Mouse (Mus musculus): Measurements from ENCODE around the gene Aplp1. TPM values are rescaled to one million over a fixed set of nuclear protein-coding genes. Genes with fewer than 3 reads are reported as not detected.

Gene Aplp1
- polyA plus RNA-seq, 1 experiment from 2014 or later, result 13.4 TPM

Other genes with a start within 250 kb of the Aplp1 start
- 57.6 and 66.5 TPM in 2 replicates for gene Capns1, start 246.7 kb downstream of the Aplp1 start, polyA plus RNA-seq (2016; fragmentation: Nextera tagmentation; extraction: Ambion mirVana)
- gene Polr2i, start 213.6 kb downstream of the Aplp1 start, polyA plus RNA-seq (2016; fragmentation: Nextera tagmentation; extraction: Ambion mirVana), result 170 and 175 TPM in 2 replicates
- 261 and 262 TPM in 2 replicates for gene Tbcb, start 213.3 kb downstream of the Aplp1 start, polyA plus RNA-seq (2016; fragmentation: Nextera tagmentation; extraction: Ambion mirVana)
- not detected in 2 replicates for gene Ovol3, start 209.8 kb downstream of the Aplp1 start, polyA plus RNA-seq (2016; fragmentation: Nextera tagmentation; extraction: Ambion mirVana)
- gene Thap8, start 165.4 kb downstream of the Aplp1 start, polyA plus RNA-seq (2016; fragmentation: Nextera tagmentation; extraction: Ambion mirVana), result 0.15 and 0.25 TPM in 2 replicates
- gene Wdr62, start 165.1 kb downstream of the Aplp1 start, polyA plus RNA-seq (2016; fragmentation: Nextera tagmentation; extraction: Ambion mirVana), result 15.1 and 15.5 TPM in 2 replicates
- 37.8 and 51.7 TPM in 2 replicates for gene Clip3, start 153.8 kb downstream of the Aplp1 start, polyA plus RNA-seq (2016; fragmentation: Nextera tagmentation; extraction: Ambion mirVana)
- gene Alkbh6, start 136.8 kb downstream of the Aplp1 start, polyA plus RNA-seq (2016; fragmentation: Nextera tagmentation; extraction: Ambion mirVana), result 93.3 and 107 TPM in 2 replicates
- 52.9 and 92.3 TPM in 2 replicates for gene Syne4, start 130.7 kb downstream of the Aplp1 start, polyA plus RNA-seq (2016; fragmentation: Nextera tagmentation; extraction: Ambion mirVana)
- 2.1 and 4.2 TPM in 2 replicates for gene E130208F15Rik, start 123.8 kb downstream of the Aplp1 start, polyA plus RNA-seq (2016; fragmentation: Nextera tagmentation; extraction: Ambion mirVana)
- 18.3 and 18.4 TPM in 2 replicates for gene Sdhaf1, start 121.6 kb downstream of the Aplp1 start, polyA plus RNA-seq (2016; fragmentation: Nextera tagmentation; extraction: Ambion mirVana)
- 4.0 and 4.2 TPM in 2 replicates for gene Lrfn3, start 82.8 kb downstream of the Aplp1 start, polyA plus RNA-seq (2016; fragmentation: Nextera tagmentation; extraction: Ambion mirVana)
- 7.6 and 8.6 TPM in 2 replicates for gene Tyrobp, start 31.8 kb downstream of the Aplp1 start, polyA plus RNA-seq (2016; fragmentation: Nextera tagmentation; extraction: Ambion mirVana)
- not detected in 2 replicates for gene Hcst, start 25.7 kb downstream of the Aplp1 start, polyA plus RNA-seq (2016; fragmentation: Nextera tagmentation; extraction: Ambion mirVana)
- 0.55 and 1.2 TPM in 2 replicates for gene Nfkbid, start 23.8 kb downstream of the Aplp1 start, polyA plus RNA-seq (2016; fragmentation: Nextera tagmentation; extraction: Ambion mirVana)
- gene Kirrel2, start 12.2 kb upstream of the Aplp1 start, polyA plus RNA-seq (2016; fragmentation: Nextera tagmentation; extraction: Ambion mirVana), result not detected in 2 replicates
- not detected in 2 replicates for gene Nphs1, start 12.8 kb upstream of the Aplp1 start, polyA plus RNA-seq (2016; fragmentation: Nextera tagmentation; extraction: Ambion mirVana)
- not detected in 2 replicates for gene Prodh2, start 48.1 kb upstream of the Aplp1 start, polyA plus RNA-seq (2016; fragmentation: Nextera tagmentation; extraction: Ambion mirVana)
- gene Arhgap33, start 89.5 kb upstream of the Aplp1 start, polyA plus RNA-seq (2016; fragmentation: Nextera tagmentation; extraction: Ambion mirVana), result 14.0 and 17.1 TPM in 2 replicates
- gene Hspb6, start 106.6 kb upstream of the Aplp1 start, polyA plus RNA-seq (2016; fragmentation: Nextera tagmentation; extraction: Ambion mirVana), result 4.7 and 7.0 TPM in 2 replicates
- gene Proser3, start 106.8 kb upstream of the Aplp1 start, polyA plus RNA-seq (2016; fragmentation: Nextera tagmentation; extraction: Ambion mirVana), result 17.8 and 21.6 TPM in 2 replicates
- gene Lin37, start 114.3 kb upstream of the Aplp1 start, polyA plus RNA-seq (2016; fragmentation: Nextera tagmentation; extraction: Ambion mirVana), result 42.5 and 45.6 TPM in 2 replicates
- gene U2af1l4, start 117.8 kb upstream of the Aplp1 start, polyA plus RNA-seq (2016; fragmentation: Nextera tagmentation; extraction: Ambion mirVana), result 92.5 and 100 TPM in 2 replicates
- 13.4 and 15.3 TPM in 2 replicates for gene Gm49396, start 117.8 kb upstream of the Aplp1 start, polyA plus RNA-seq (2016; fragmentation: Nextera tagmentation; extraction: Ambion mirVana)
- 120 and 121 TPM in 2 replicates for gene Psenen, start 118.1 kb upstream of the Aplp1 start, polyA plus RNA-seq (2016; fragmentation: Nextera tagmentation; extraction: Ambion mirVana)
- 5.7 and 6.5 TPM in 2 replicates for gene Igflr1, start 119.9 kb upstream of the Aplp1 start, polyA plus RNA-seq (2016; fragmentation: Nextera tagmentation; extraction: Ambion mirVana)
- gene Kmt2b, start 143.2 kb upstream of the Aplp1 start, polyA plus RNA-seq (2016; fragmentation: Nextera tagmentation; extraction: Ambion mirVana), result 10.2 and 10.6 TPM in 2 replicates
- 0.15 and 0.45 TPM in 2 replicates for gene Zbtb32, start 153.4 kb upstream of the Aplp1 start, polyA plus RNA-seq (2016; fragmentation: Nextera tagmentation; extraction: Ambion mirVana)
- gene Upk1a, start 167.3 kb upstream of the Aplp1 start, polyA plus RNA-seq (2016; fragmentation: Nextera tagmentation; extraction: Ambion mirVana), result 7.9 and 8.2 TPM in 2 replicates
- gene Cox6b1, start 180.6 kb upstream of the Aplp1 start, polyA plus RNA-seq (2016; fragmentation: Nextera tagmentation; extraction: Ambion mirVana), result 776 and 820 TPM in 2 replicates
- gene Etv2, start 190.3 kb upstream of the Aplp1 start, polyA plus RNA-seq (2016; fragmentation: Nextera tagmentation; extraction: Ambion mirVana), result 1.3 and 2.5 TPM in 2 replicates
- gene Rbm42, start 204.8 kb upstream of the Aplp1 start, polyA plus RNA-seq (2016; fragmentation: Nextera tagmentation; extraction: Ambion mirVana), result 150 and 151 TPM in 2 replicates
- 84.1 and 84.8 TPM in 2 replicates for gene Haus5, start 219.5 kb upstream of the Aplp1 start, polyA plus RNA-seq (2016; fragmentation: Nextera tagmentation; extraction: Ambion mirVana)
- gene Pmis2, start 226.1 kb upstream of the Aplp1 start, polyA plus RNA-seq (2016; fragmentation: Nextera tagmentation; extraction: Ambion mirVana), result not detected in 2 replicates

All from limb, embryonic 10.5 days (tissue).